Mouse (Mus musculus) ES-Bruce4 (cell line): ENCODE measurements around the gene Dph5.

Experiments
- CTCF ChIP-seq: IDR thresholded peaks from one replicate; pipeline ENCODE4 v1.8.1; 2011; ENCODE audit warnings: low read depth, low read length
- EP300 ChIP-seq: IDR thresholded peaks from 2 replicates; pipeline ENCODE4 v1.6.1; 2011; ENCODE audit warnings: low read depth, low read length; ENCODE audit not compliant: insufficient read depth
- POLR2A ChIP-seq: IDR thresholded peaks from one replicate; pipeline ENCODE4 v1.8.1; 2011; ENCODE audit warnings: low read length; ENCODE audit not compliant: insufficient read depth

- no peak for TF ChIP-seq POLR2A
- TF ChIP-seq EP300, result no peak
- no peak for TF ChIP-seq CTCF
Observed at GRCm38 (mm10) chr3:115877133-115877532, 10.5 kb upstream of the Dph5 start.
